Mouse (Mus musculus) forebrain, embryonic 11.5 days (tissue): ENCODE measurements around the gene Dusp10. TPM values are rescaled to one million over a fixed set of nuclear protein-coding genes. Genes with fewer than 3 reads are reported as not detected.

Source experiments
- ATAC-seq: fragments of 200-750 bp; cut with Nextera tagmentation; replicated peaks from 2 replicates; pipeline ENCODE4 v1.8.0; 2017; ENCODE audit warnings: moderate TSS enrichment; ENCODE audit not compliant: low FRiP score
- DNase-seq: peaks from one replicate; pipeline ENCODE4 v3.0.0-alpha.2; 2017; ENCODE audit warnings: low spot score
- H3K27ac ChIP-seq: fragments of 300-500 bp; sonication (generic); 2 replicates; pipeline ENCODE4 v1.5.1; 2014; ENCODE audit warnings: low read depth, low read length
- H3K27me3 ChIP-seq: fragments of 300-500 bp; sonication (generic); 2 replicates; pipeline ENCODE4 v1.6.1; 2014; ENCODE audit warnings: mild to moderate bottlenecking, low read length, mixed read lengths; ENCODE audit not compliant: control insufficient read depth, insufficient read depth
- H3K36me3 ChIP-seq: fragments of 300-500 bp; sonication (generic); 2 replicates; pipeline ENCODE4 v1.6.1; 2014; ENCODE audit warnings: mild to moderate bottlenecking, low read length, moderate library complexity, mixed read lengths; ENCODE audit not compliant: control insufficient read depth, insufficient read depth
- H3K4me1 ChIP-seq: fragments of 300-500 bp; sonication (generic); replicated peaks from 2 replicates; pipeline ENCODE4 v1.6.1; 2014; ENCODE audit warnings: low read length, mixed read lengths; ENCODE audit not compliant: control insufficient read depth, insufficient read depth
- H3K4me2 ChIP-seq: fragments of 300-500 bp; sonication (generic); 2 replicates; pipeline ENCODE4 v1.6.1; 2014; ENCODE audit warnings: low read depth, mild to moderate bottlenecking, low read length, moderate library complexity, mixed read lengths; ENCODE audit not compliant: severe bottlenecking
- H3K4me3 ChIP-seq: fragments of 300-500 bp; sonication (generic); 2 replicates; pipeline ENCODE4 v1.5.1; 2014; ENCODE audit warnings: low read depth, low read length
- H3K9ac ChIP-seq: fragments of 300-500 bp; sonication (generic); 2 replicates; pipeline ENCODE4 v1.6.1; 2014; ENCODE audit warnings: low read length
- H3K9me3 ChIP-seq: fragments of 300-500 bp; sonication (generic); 2 replicates; pipeline ENCODE4 v1.6.1; 2016; ENCODE audit warnings: low read length, mixed read lengths; ENCODE audit not compliant: control insufficient read depth
- WGBS: fragments of 180-500 bp; shearing (Covaris S2); extraction: QIAGEN DNeasy Blood & Tissue Kit; methylation state at CpG from one replicate; pipeline ENCODE4 v1.1.7; 2014; 5-methylcytosine and 5-hydroxymethylcytosine counted together
- polyA plus RNA-seq: library from polyadenylated mRNA; unstranded; fragments of >200 nt; fragmentation: Nextera tagmentation; extraction: Ambion mirVana; gene quantifications from 2 replicates; pipeline ENCODE4 v1.2.1, GENCODE M21; 2014

The Dusp10 gene
- polyA plus RNA-seq, 1 experiment from 2014 or later, result 10.8 TPM

DNA sequence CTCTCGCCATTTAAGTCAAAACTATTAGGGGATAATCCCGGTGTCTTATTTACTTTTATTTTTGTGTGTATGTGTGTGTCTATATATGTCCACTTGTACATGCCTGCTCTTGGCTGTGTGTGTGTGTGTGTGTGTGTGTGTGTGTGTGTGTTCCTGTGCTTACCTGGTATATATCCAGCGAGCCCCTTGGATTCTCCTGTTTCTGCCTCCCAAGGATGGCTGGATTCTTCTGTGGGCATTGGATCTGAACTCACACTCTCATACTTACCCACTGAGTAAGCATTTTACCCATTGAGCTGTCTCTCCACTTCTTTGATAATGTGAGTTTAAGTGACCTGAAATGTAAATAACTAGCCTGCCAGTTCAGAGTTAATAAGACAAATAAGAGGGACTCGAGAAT, 40.6 kb downstream of the Dusp10 start:
- H3K27ac ChIP-seq, result no peak overlapping the region
- 86% methylated on average over 4 of the region's 4 CpGs for WGBS
- DNase-seq, result no peak
- no peak overlapping the region for H3K9ac ChIP-seq
- no peaks in the 10 kb centered on the region for H3K9me3 ChIP-seq
- no peaks in the 10 kb centered on the region for H3K27me3 ChIP-seq
- ATAC-seq, result no peak
- H3K36me3 ChIP-seq, result no peaks in the 10 kb centered on the region
- no peaks in the 10 kb centered on the region for H3K4me1 ChIP-seq
- no peak overlapping the region for H3K4me3 ChIP-seq
- no peak overlapping the region for H3K4me2 ChIP-seq

DNA sequence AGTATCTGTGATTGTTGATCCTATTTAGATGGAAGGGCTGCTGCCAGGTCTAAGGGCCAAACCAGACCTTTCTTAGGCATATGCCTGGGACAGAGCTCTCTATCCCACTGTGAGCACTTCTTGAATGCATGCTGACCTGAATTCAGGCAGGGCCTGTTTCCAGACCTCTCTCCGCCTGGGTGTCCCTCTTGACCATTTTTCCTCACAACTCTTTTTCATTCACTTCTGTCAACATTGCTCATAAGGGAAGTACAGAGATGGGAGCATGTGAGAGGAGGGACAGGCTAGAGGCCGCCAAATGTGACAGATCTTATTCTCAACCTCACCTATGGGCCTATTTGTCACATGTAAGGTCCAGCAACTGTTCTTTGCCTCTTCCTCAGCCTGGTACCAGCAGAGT, 41.1 kb downstream of the Dusp10 start:
- no peak overlapping the region for H3K4me3 ChIP-seq
- no peaks in the 10 kb centered on the region for H3K27me3 ChIP-seq
- H3K4me1 ChIP-seq, result no peaks in the 10 kb centered on the region
- no peaks in the 10 kb centered on the region for H3K36me3 ChIP-seq
- H3K9ac ChIP-seq, result no peak overlapping the region
- no peak overlapping the region for H3K27ac ChIP-seq
- H3K9me3 ChIP-seq, result no peaks in the 10 kb centered on the region
- no peak overlapping the region for H3K4me2 ChIP-seq
- DNase-seq (no peak), ATAC-seq (no peak)
- WGBS, result 93% methylated on average over 2 of the region's 2 CpGs

DNA sequence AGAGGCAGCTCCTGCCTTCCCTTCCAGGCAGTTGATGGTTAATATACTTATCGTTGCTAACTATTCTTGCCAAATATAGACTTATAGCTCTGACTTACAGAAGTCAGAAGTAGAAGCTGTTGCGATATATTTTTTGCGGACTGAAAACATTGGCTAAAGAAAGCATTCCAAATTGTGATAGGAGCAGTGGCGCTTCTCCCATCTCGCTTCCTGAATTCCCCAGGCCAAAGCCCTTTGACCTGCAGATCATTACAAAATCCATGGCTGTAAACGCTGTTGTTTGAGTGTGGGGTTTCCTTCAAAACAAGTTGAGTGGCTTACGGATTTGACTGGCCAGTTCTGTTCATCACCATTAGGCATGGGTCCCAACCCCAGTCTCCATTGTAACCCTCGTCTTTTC, 45.1 kb downstream of the Dusp10 start:
- Histone ChIP-seq H3K4me2 (no peak overlapping the region), H3K4me3 (no peak overlapping the region), H3K27ac (no peak overlapping the region), H3K9me3 (no peaks in the 10 kb centered on the region), H3K4me1 (no peaks in the 10 kb centered on the region), H3K27me3 (no peaks in the 10 kb centered on the region), H3K9ac (no peak overlapping the region), H3K36me3 (no peaks in the 10 kb centered on the region)
- ATAC-seq (no peak), DNase-seq (no peak)
- 92% methylated on average over 8 of the region's 8 CpGs for WGBS

DNA sequence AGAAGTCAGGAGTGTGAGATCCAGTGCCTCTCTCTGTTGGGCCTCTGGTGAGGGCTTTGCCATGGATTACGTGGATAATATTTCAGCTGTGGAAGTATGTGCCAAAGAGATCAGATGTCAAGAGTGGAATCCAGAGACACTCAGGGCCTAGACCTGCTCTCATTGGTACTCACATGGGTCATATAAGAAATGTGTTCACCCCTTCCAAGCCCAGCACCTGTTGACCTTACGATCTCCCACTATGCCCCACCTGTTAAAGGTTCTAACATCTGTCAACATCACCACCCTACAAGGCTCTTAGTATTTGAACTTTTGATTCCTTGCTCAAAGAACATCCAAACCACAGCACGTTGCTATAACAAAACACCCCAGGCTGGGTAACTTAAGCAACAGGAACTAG, 46.7 kb downstream of the Dusp10 start:
- no peaks in the 10 kb centered on the region for H3K27me3 ChIP-seq
- DNase-seq (no peak), ATAC-seq (no peak)
- no peak overlapping the region for H3K4me3 ChIP-seq
- 82% methylated on average over 3 of the region's 3 CpGs for WGBS
- no peaks in the 10 kb centered on the region for H3K9me3 ChIP-seq
- no peak overlapping the region for H3K9ac ChIP-seq
- H3K27ac ChIP-seq, result no peak overlapping the region
- no peaks in the 10 kb centered on the region for H3K4me1 ChIP-seq
- H3K4me2 ChIP-seq, result no peak overlapping the region
- H3K36me3 ChIP-seq, result no peaks in the 10 kb centered on the region

DNA sequence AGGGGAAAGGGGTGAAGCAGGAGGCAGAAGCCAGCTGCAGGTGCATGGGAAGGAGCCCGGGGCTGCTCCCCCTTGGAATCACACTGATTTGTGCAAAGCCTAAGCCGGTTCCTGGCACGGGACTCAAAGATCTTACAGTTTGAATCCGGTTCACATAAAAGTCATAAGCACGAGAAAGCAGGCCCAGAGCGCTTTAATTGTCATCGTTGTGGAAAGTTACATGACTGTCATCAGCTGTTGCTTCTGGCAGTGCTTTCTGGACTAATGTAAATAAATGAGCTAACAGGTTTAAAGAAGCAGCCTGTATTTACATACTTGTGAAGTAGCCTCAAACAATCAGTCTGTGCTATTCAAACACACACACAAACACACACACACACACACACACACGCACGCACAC, 47.3 kb downstream of the Dusp10 start:
- DNase-seq, result no peak
- ATAC-seq, result no peak
- no peak overlapping the region for H3K4me3 ChIP-seq

DNA sequence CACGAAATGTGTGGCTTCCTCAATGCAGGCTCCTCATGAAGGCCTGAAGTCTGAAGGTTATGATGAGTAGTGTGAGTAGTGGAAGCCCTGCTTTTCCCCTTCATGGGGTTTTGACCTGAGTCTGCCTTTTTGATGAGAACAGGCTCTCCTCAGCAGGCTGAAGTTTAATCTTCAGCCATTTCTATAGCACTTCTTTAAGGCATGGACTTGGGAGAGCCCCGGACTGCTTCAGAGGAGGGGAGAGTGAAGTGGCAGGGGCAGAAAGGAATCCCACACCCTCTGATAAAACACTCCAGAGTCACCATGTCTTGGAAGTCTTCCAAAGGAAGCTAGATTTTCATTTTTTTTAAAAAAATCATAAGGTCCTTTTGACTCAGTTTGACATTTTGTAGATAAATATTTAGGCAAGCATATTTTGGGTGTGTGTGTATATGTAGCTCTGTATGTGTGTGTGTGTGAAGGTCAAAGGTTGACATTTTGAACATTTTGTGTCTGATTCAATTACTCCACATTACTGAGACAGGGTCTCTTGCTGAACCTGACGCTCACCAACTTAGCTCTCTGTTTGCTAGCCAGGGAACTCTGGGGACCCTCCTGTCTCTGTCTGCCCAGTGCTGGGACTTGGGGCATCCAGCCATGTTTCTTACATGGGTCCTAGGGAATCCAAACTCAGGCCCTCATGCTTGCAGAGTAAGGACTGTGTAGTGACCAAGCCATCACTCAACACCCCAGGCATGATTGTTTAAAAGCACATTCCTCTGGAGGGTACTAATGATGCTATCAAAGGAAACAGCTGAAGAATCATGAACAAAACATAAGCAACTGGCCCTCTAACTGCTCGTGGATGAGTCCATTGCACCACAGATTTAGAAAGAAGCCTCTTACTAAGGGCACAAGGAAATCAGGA, 48.0 kb downstream of the Dusp10 start:
- Histone ChIP-seq H3K9ac (no peak overlapping the region), H3K9me3 (no peaks in the 10 kb centered on the region), H3K4me2 (no peak overlapping the region), H3K4me3 (no peak overlapping the region), H3K4me1 (peaks cover 5% of the 10 kb centered on the region), H3K27ac (no peak overlapping the region), H3K27me3 (no peaks in the 10 kb centered on the region), H3K36me3 (no peaks in the 10 kb centered on the region)
- ATAC-seq (no peak), DNase-seq (no peak)
- 65% methylated on average over 4 of the region's 4 CpGs for WGBS

More for the DNA sequence above, 47.3 kb downstream of the Dusp10 start:
- no peaks in the 10 kb centered on the region for H3K27me3 ChIP-seq
- H3K9ac ChIP-seq, result no peak overlapping the region
- no peaks in the 10 kb centered on the region; the same call in 1 of the 2 replicates for H3K4me1 ChIP-seq
- H3K27ac ChIP-seq, result no peak overlapping the region
- 83% methylated on average over 9 of the region's 9 CpGs for WGBS
- no peaks in the 10 kb centered on the region for H3K36me3 ChIP-seq
- no peaks in the 10 kb centered on the region for H3K9me3 ChIP-seq
- H3K4me2 ChIP-seq, result no peak overlapping the region

DNA sequence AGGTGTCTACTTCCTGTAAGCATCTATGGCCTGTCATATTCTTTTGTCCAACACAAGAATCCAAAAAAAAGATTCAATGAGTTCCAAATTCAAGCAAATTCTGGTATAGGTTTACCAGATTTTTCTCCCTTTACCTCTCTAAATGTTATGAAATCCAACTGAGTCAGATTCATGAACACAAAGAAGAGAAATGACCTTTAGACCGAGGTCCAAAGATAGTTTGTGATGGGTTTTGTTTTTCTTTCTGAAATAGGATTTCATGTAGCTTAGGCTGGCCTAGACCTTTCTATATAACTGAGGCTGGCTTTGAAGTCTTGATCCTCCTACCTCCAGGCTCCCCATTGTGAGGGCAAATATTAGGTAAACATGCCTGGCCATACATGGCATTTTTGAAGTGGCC, 48.8 kb downstream of the Dusp10 start:
- H3K9me3 ChIP-seq, result no peaks in the 10 kb centered on the region
- H3K36me3 ChIP-seq, result no peaks in the 10 kb centered on the region
- DNase-seq (no peak), ATAC-seq (no peak)
- no peak overlapping the region for H3K9ac ChIP-seq
- H3K27ac ChIP-seq, result no peak overlapping the region
- peaks cover 10% of the 10 kb centered on the region for H3K4me1 ChIP-seq
- no peak overlapping the region for H3K4me3 ChIP-seq
- H3K4me2 ChIP-seq, result no peak overlapping the region
- 77% methylated on average over 1 of the region's 1 CpGs for WGBS
- H3K27me3 ChIP-seq, result no peaks in the 10 kb centered on the region

DNA sequence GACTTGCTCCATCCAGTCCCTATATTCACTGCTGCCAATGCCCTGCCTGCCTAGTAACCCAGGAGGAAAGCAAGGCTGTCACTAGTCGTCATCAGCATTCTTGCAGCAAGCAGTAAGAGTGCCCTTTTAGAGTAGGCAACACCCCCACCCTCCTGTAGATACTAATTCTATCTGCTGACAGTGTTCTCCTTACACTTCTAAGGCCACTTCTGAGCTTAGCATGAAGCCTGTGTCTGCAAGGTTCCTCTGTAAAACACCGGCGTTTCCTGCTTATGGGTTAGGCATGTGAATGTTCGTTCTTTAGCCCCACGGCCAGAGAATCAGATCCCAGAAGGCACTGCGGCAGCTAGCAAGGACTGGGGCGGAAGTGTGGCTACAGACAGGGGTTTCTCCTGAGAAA, 51.2 kb downstream of the Dusp10 start:
- Histone ChIP-seq H3K9me3 (no peaks in the 10 kb centered on the region), H3K9ac (no peak overlapping the region), H3K27me3 (no peaks in the 10 kb centered on the region), H3K4me1 (peaks cover 12% of the 10 kb centered on the region), H3K27ac (no peak overlapping the region), H3K36me3 (peaks cover 4% of the 10 kb centered on the region; the same call in 1 of the 2 replicates), H3K4me2 (no peak overlapping the region), H3K4me3 (no peak overlapping the region)
- 90% methylated on average over 7 of the region's 7 CpGs for WGBS
- ATAC-seq (no peak), DNase-seq (no peak)
